Mouse (Mus musculus): ENCODE measurements around the gene Dmbt1. TPM values are rescaled to one million over a fixed set of nuclear protein-coding genes. Genes with fewer than 3 reads are reported as not detected.

Gene Dmbt1
- total and polyA plus RNA-seq, 3 experiments, result not detected

GRCm38 (mm10) chr7:131009178-131009577 is 22.7 kb upstream of the Dmbt1 start:
- no peak for TF ChIP-seq UBTF (IDR thresholded peaks at IDR 0.05; ENCODE audit: borderline replicate concordance, insufficient read depth, low read depth, low read length)
- Histone ChIP-seq H3K4me1 (ENCODE audit: control insufficient read depth in 1 of 2, insufficient read depth in 2 of 2, low read length in 2 of 2) (no peaks in the 10 kb centered on the region), H3K36me3 (ENCODE audit: control insufficient read depth in 1 of 2, insufficient read depth in 2 of 2, low read length in 2 of 2) (no peaks in the 10 kb centered on the region), H3K79me2 (ENCODE audit: control insufficient read depth, insufficient read depth, low read length, poor library complexity) (no peaks in the 10 kb centered on the region), H3K27ac (ENCODE audit: control insufficient read depth, low read depth, low read length) (no peak overlapping the region), H3K9ac (ENCODE audit: control insufficient read depth, low read depth, low read length, poor library complexity, severe bottlenecking) (no peak overlapping the region), H3K4me3 (ENCODE audit: control insufficient read depth in 1 of 2, insufficient read depth in 1 of 2, low read depth in 2 of 2, low read length in 2 of 2) (no peak overlapping the region), H3K27me3 (ENCODE audit: control insufficient read depth in 1 of 2, insufficient read depth in 2 of 2, low read length in 2 of 2) (no peaks in the 10 kb centered on the region), H3K9me3 (replicated peaks; ENCODE audit: insufficient read depth, low read length) (no peaks in the 10 kb centered on the region)
- DNase-seq (ENCODE audit: low read depth, low spot score), result no peak

DNA sequence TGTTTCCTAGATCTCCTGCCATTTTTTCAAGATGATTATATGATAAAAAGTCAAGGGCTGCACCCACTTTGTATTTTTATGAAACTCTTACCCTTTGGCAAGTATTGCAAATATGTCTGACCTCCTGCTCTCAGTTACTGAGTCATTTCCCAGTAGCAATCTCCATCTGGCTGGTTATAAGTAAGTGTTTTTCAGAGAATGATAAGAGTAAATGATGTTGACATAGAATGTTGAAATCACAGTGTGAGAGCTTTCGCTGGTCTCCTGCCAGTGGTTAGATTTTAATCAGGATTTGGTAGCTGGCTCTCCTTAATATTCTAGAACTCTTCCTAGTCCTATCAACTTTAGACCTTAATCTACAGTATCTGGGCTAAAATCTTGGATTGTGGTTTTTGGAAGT is 20.0 kb upstream of the Dmbt1 start:
- no peak overlapping the region for H3K27ac ChIP-seq (ENCODE audit: control insufficient read depth, low read depth, low read length)
- no peak overlapping the region for H3K4me3 ChIP-seq (ENCODE audit: control insufficient read depth in 1 of 2, insufficient read depth in 1 of 2, low read depth in 2 of 2, low read length in 2 of 2)
- no peaks in the 10 kb centered on the region for H3K9me3 ChIP-seq (replicated peaks; ENCODE audit: insufficient read depth, low read length)
- DNase-seq (ENCODE audit: low read depth, low spot score), result no peak
- H3K27me3 ChIP-seq (ENCODE audit: control insufficient read depth in 1 of 2, insufficient read depth in 2 of 2, low read length in 2 of 2), result no peaks in the 10 kb centered on the region
- H3K36me3 ChIP-seq (ENCODE audit: control insufficient read depth in 1 of 2, insufficient read depth in 2 of 2, low read length in 2 of 2), result no peaks in the 10 kb centered on the region
- TF ChIP-seq MYB (IDR thresholded peaks at IDR 0.05; ENCODE audit: low read depth, low read length), result no peak
- no peak for TF ChIP-seq POLR2AphosphoS5 (IDR thresholded peaks at IDR 0.05; ENCODE audit: borderline replicate concordance, low read depth, low read length)
- no peak overlapping the region for H3K9ac ChIP-seq (ENCODE audit: control insufficient read depth, low read depth, low read length, poor library complexity, severe bottlenecking)
- H3K4me1 ChIP-seq (ENCODE audit: control insufficient read depth in 1 of 2, insufficient read depth in 2 of 2, low read length in 2 of 2), result no peaks in the 10 kb centered on the region
- no peaks in the 10 kb centered on the region for H3K79me2 ChIP-seq (ENCODE audit: control insufficient read depth, insufficient read depth, low read length, poor library complexity)

DNA sequence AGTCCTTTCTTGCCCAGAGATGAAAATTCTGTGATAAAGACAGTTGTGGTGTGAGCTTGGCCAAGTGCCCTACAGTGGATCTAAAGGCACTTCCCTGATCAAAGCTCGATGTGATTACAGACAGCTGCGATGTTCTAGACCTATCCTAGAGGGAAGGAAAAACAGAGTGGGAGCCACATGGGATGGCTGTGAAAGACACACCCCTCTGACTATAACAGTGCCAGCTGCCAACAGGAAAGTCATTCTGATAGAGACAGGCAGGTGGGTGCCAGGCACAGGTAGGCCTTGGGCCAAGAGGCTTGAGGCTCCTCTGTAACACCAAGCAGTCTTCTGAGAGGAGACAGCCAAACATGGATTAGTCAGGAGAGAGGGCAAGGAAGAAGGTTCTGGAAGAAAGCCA is 12.7 kb upstream of the Dmbt1 start:
- TF ChIP-seq SIN3A (IDR thresholded peaks at IDR 0.05; ENCODE audit: low read length), result no peak
- TF ChIP-seq TAL1 (IDR thresholded peaks at IDR 0.05; ENCODE audit: low read length), result no peak
- no peak for TF ChIP-seq JUND (IDR thresholded peaks at IDR 0.05; ENCODE audit: low read depth, low read length)
- TF ChIP-seq CHD1 (IDR thresholded peaks at IDR 0.05; ENCODE audit: low read depth, low read length), result no peak
- TF ChIP-seq MEF2A (IDR thresholded peaks at IDR 0.05; ENCODE audit: extremely low read depth, insufficient replicate concordance, low read depth, low read length, poor library complexity, severe bottlenecking), result no peak
- TF ChIP-seq ETS1 (IDR thresholded peaks at IDR 0.05; ENCODE audit: low read depth, low read length), result no peak
- no peak for TF ChIP-seq NELFE (IDR thresholded peaks at IDR 0.05; ENCODE audit: low read depth, low read length)
- TF ChIP-seq UBTF (IDR thresholded peaks at IDR 0.05; ENCODE audit: borderline replicate concordance, insufficient read depth, low read depth, low read length), result no peak
- TF ChIP-seq KAT2A (conservative IDR thresholded peaks at IDR 0.05; ENCODE audit: low read depth, low read length), result no peak
- no peak for TF ChIP-seq BHLHE40 (IDR thresholded peaks at IDR 0.05; ENCODE audit: borderline replicate concordance, low read depth, low read length)
- no peak for TF ChIP-seq ELF1 (IDR thresholded peaks at IDR 0.05; ENCODE audit: low read depth, low read length)
- no peak for TF ChIP-seq MYB (IDR thresholded peaks at IDR 0.05; ENCODE audit: low read depth, low read length)
- TF ChIP-seq SMC3 (IDR thresholded peaks at IDR 0.05; ENCODE audit: low read depth, low read length), result no peak
- TF ChIP-seq POLR2A (IDR thresholded peaks at IDR 0.05; ENCODE audit: control insufficient read depth in 1 of 2, insufficient read depth in 1 of 2, low read depth in 1 of 2, low read length in 2 of 2, poor library complexity in 1 of 2), result no peak
- TF ChIP-seq ZMIZ1 (IDR thresholded peaks at IDR 0.05; ENCODE audit: low read depth, low read length), result no peak
- no peak for TF ChIP-seq TCF12 (IDR thresholded peaks at IDR 0.05; ENCODE audit: low read depth, low read length)
- Histone ChIP-seq H3K4me1 (ENCODE audit: control insufficient read depth in 1 of 2, insufficient read depth in 2 of 2, low read length in 2 of 2) (no peaks in the 10 kb centered on the region), H3K9ac (ENCODE audit: control insufficient read depth, low read depth, low read length, poor library complexity, severe bottlenecking) (no peak overlapping the region), H3K9me3 (replicated peaks; ENCODE audit: insufficient read depth, low read length) (no peaks in the 10 kb centered on the region), H3K79me2 (ENCODE audit: control insufficient read depth, insufficient read depth, low read length, poor library complexity) (no peaks in the 10 kb centered on the region), H3K27me3 (ENCODE audit: control insufficient read depth in 1 of 2, insufficient read depth in 2 of 2, low read length in 2 of 2) (no peaks in the 10 kb centered on the region), H3K4me3 (ENCODE audit: control insufficient read depth in 1 of 2, insufficient read depth in 1 of 2, low read depth in 2 of 2, low read length in 2 of 2) (no peak overlapping the region), H3K27ac (ENCODE audit: control insufficient read depth, low read depth, low read length) (no peak overlapping the region), H3K36me3 (ENCODE audit: control insufficient read depth in 1 of 2, insufficient read depth in 2 of 2, low read length in 2 of 2) (no peaks in the 10 kb centered on the region)
- DNase-seq (ENCODE audit: low read depth, low spot score), result no peak
